Mouse (Mus musculus) heart, embryonic 14.5 days (tissue): ENCODE measurements at regions not wholly inside any gene's neighbourhood (a gene's known extent, or its start where the extent isn't known, plus 50 kb on each side); places are given as distances from the start of the nearest gene placed in this dataset.

Experiments
- ATAC-seq: fragments of 200-750 bp; cut with Nextera tagmentation; 2 replicates; pipeline ENCODE4 v1.8.0; 2017; ENCODE audit warnings: low read depth, moderate TSS enrichment; ENCODE audit not compliant: insufficient number of reproducible peaks, insufficient read depth, low FRiP score
- H3K27ac ChIP-seq, 2 experiments: fragments of 200-500 bp in 1 of 2; fragments of 300-500 bp in 1 of 2; sonication (generic) in 1 of 2; replicated peaks in 1 of 2; 2 replicates each; pipeline ENCODE4 v1.5.1; 2012 to 2014; ENCODE audit warnings: low read depth in 2 of 2, low read length in 2 of 2, control low read depth in 1 of 2, mild to moderate bottlenecking in 1 of 2, mixed read lengths in 1 of 2; ENCODE audit not compliant: control insufficient read depth in 1 of 2, insufficient read depth in 1 of 2
- H3K27me3 ChIP-seq: fragments of 300-500 bp; sonication (generic); 2 replicates; pipeline ENCODE4 v1.6.1; 2014; ENCODE audit warnings: mild to moderate bottlenecking, low read length, control low read depth; ENCODE audit not compliant: control insufficient read depth, insufficient read depth
- H3K36me3 ChIP-seq: fragments of 300-500 bp; sonication (generic); 2 replicates; pipeline ENCODE4 v1.6.1; 2014; ENCODE audit warnings: mild to moderate bottlenecking, control low read depth, low read length, mixed read lengths; ENCODE audit not compliant: control insufficient read depth, insufficient read depth
- H3K4me1 ChIP-seq, 2 experiments: fragments of 200-500 bp in 1 of 2; fragments of 300-500 bp in 1 of 2; sonication (generic) in 1 of 2; 2 replicates each; pipeline ENCODE4 v1.6.1; 2012 to 2014; ENCODE audit warnings: low read length in 2 of 2, control low read depth in 1 of 2, mixed read lengths in 1 of 2; ENCODE audit not compliant: control insufficient read depth in 2 of 2, insufficient read depth in 2 of 2
- H3K4me2 ChIP-seq: fragments of 300-500 bp; sonication (generic); 2 replicates; pipeline ENCODE4 v1.6.1; 2014; ENCODE audit warnings: mild to moderate bottlenecking, low read length
- H3K4me3 ChIP-seq, 2 experiments: fragments of 200-500 bp in 1 of 2; fragments of 300-500 bp in 1 of 2; sonication (generic) in 1 of 2; 2 replicates each; pipeline ENCODE4 v1.5.1; 2012 to 2014; ENCODE audit warnings: low read length in 2 of 2, mild to moderate bottlenecking in 2 of 2, control low read depth in 1 of 2, low read depth in 1 of 2, moderate library complexity in 1 of 2; ENCODE audit not compliant: control insufficient read depth in 1 of 2, insufficient read depth in 1 of 2
- H3K9ac ChIP-seq: fragments of 300-500 bp; sonication (generic); 2 replicates; pipeline ENCODE4 v1.6.1; 2014; ENCODE audit warnings: mild to moderate bottlenecking, low read length
- H3K9me3 ChIP-seq: fragments of 300-500 bp; sonication (generic); 2 replicates; pipeline ENCODE4 v1.6.1; 2016; ENCODE audit warnings: low read length, control low read depth; ENCODE audit not compliant: control insufficient read depth
- WGBS: fragments of 180-500 bp; shearing (Covaris S2); extraction: QIAGEN DNeasy Blood & Tissue Kit; methylation state at CpG from one replicate; pipeline ENCODE4 v1.1.7; 2014; 5-methylcytosine and 5-hydroxymethylcytosine counted together

- 73% methylated on average over 5 of the region's 5 CpGs for WGBS
- no peak overlapping the region for H3K9ac ChIP-seq
- no peaks in the 10 kb centered on the region for H3K4me1 ChIP-seq
- H3K27me3 ChIP-seq = no peaks in the 10 kb centered on the region
- H3K27ac ChIP-seq = no peak overlapping the region
- H3K4me2 ChIP-seq = no peak overlapping the region
- H3K4me3 ChIP-seq = no peak overlapping the region
- no peak for ATAC-seq
- no peaks in the 10 kb centered on the region for H3K9me3 ChIP-seq
- no peaks in the 10 kb centered on the region for H3K36me3 ChIP-seq
Measured at GRCm38 (mm10) chr2:11918070-11918469, 140.4 kb downstream of the Ankrd16 start.

- Histone ChIP-seq H3K27me3 (no peaks in the 10 kb centered on the region), H3K27ac (no peak overlapping the region), H3K9ac (no peak overlapping the region), H3K4me2 (no peak overlapping the region), H3K36me3 (no peaks in the 10 kb centered on the region), H3K4me1 (no peaks in the 10 kb centered on the region), H3K9me3 (no peaks in the 10 kb centered on the region), H3K4me3 (no peak overlapping the region)
- ATAC-seq = no peak
- WGBS = 72% methylated on average over 3 of the region's 3 CpGs
Measured at GRCm38 (mm10) chr2:11960777-11961176, 183.1 kb downstream of the Ankrd16 start.

- no peak overlapping the region for H3K4me3 ChIP-seq
- WGBS = 56% methylated on average over 3 of the region's 3 CpGs
- ATAC-seq = no peak
- no peaks in the 10 kb centered on the region for H3K9me3 ChIP-seq
- H3K27ac ChIP-seq = no peak overlapping the region
- H3K4me1 ChIP-seq = no peaks in the 10 kb centered on the region
- no peaks in the 10 kb centered on the region for H3K36me3 ChIP-seq
- H3K27me3 ChIP-seq = no peaks in the 10 kb centered on the region
- H3K9ac ChIP-seq = no peak overlapping the region
- no peak overlapping the region for H3K4me2 ChIP-seq
Measured at GRCm38 (mm10) chr2:11965374-11965773, 187.7 kb downstream of the Ankrd16 start.

- no peak overlapping the region for H3K4me2 ChIP-seq
- WGBS = 65% methylated on average over 2 of the region's 2 CpGs
- ATAC-seq = no peak
Measured at GRCm38 (mm10) chr2:11967001-11967400, 189.3 kb downstream of the Ankrd16 start.

GRCm38 (mm10) chr2:11971972-11972371 is 194.3 kb downstream of the Ankrd16 start:
- Histone ChIP-seq H3K4me1 (no peaks in the 10 kb centered on the region), H3K36me3 (no peaks in the 10 kb centered on the region), H3K4me3 (no peak overlapping the region), H3K9me3 (no peaks in the 10 kb centered on the region), H3K9ac (no peak overlapping the region), H3K27me3 (no peaks in the 10 kb centered on the region), H3K4me2 (no peak overlapping the region), H3K27ac (no peak overlapping the region)
- WGBS = 84% methylated on average over 5 of the region's 5 CpGs
- no peak for ATAC-seq

More at GRCm38 (mm10) chr2:11967001-11967400, 189.3 kb downstream of the Ankrd16 start:
- Histone ChIP-seq H3K27me3 (no peaks in the 10 kb centered on the region), H3K36me3 (no peaks in the 10 kb centered on the region), H3K27ac (no peak overlapping the region), H3K4me1 (no peaks in the 10 kb centered on the region), H3K9ac (no peak overlapping the region), H3K4me3 (no peak overlapping the region), H3K9me3 (no peaks in the 10 kb centered on the region)

GRCm38 (mm10) chr2:12001938-12002899 is 224.5 kb downstream of the Ankrd16 start:
- no peak for ATAC-seq
- 22% methylated on average over 24 of the region's 24 CpGs for WGBS

GRCm38 (mm10) chr2:12004330-12004729 is 226.7 kb downstream of the Ankrd16 start:
- Histone ChIP-seq H3K9me3 (no peaks in the 10 kb centered on the region), H3K4me1 (peaks cover 0 to 3% of the 10 kb centered on the region in 2 experiments; a peak in 1 of 4 replicates), H3K4me3 (no peak overlapping the region), H3K4me2 (no peak overlapping the region), H3K27me3 (no peaks in the 10 kb centered on the region), H3K9ac (no peak overlapping the region), H3K27ac (no peak overlapping the region), H3K36me3 (no peaks in the 10 kb centered on the region)
- no peak for ATAC-seq
- WGBS = 36% methylated on average over 4 of the region's 4 CpGs

More at GRCm38 (mm10) chr2:12001938-12002899, 224.5 kb downstream of the Ankrd16 start:
- Histone ChIP-seq H3K9me3 (no peaks in the 10 kb centered on the region), H3K4me3 (no peak overlapping the region), H3K27ac (no peak overlapping the region), H3K4me1 (peaks cover 0 to 3% of the 10 kb centered on the region in 2 experiments; a peak in 1 of 4 replicates), H3K9ac (no peak overlapping the region), H3K27me3 (no peaks in the 10 kb centered on the region), H3K36me3 (no peaks in the 10 kb centered on the region), H3K4me2 (no peak overlapping the region)
